Mouse (Mus musculus) cerebellum, adult 18-20 months (tissue): ENCODE results near the gene Apol6.
A peak's percentile ranks its signal among the peaks of the same experiment; 100 is the strongest.
"Not testable (repeated sequence)": the region's sequence is repeated elsewhere in the genome, so short reads cannot be mapped to it uniquely, and the experiment has no call there.

Experiments
- DNase-seq, 2 experiments: peaks; one replicate each; pipeline ENCODE4 v3.0.0; 2021

Gene Apol6

DNA sequence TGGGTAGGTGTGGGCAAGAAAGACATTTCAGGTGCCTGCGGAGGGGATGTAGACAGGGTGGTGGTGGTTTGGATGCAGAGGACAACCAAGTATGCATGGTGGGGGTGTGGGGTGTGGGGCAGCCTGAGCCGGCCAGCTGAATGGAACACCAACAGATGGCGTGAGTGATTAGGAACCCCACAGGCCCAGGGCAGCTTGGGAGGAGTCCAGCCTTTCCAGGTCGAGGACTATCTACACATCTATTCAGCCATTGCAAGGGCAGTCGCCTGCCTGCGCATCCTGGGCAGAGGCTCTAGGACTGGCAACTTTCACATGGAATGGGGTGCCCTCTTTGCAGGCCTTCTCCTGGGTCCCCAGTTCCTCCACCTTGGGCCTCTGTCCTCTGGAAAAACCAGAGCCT, 10.0 kb upstream of the Apol6 start:
- peak; percentile 86 to 91 for DNase-seq

DNA sequence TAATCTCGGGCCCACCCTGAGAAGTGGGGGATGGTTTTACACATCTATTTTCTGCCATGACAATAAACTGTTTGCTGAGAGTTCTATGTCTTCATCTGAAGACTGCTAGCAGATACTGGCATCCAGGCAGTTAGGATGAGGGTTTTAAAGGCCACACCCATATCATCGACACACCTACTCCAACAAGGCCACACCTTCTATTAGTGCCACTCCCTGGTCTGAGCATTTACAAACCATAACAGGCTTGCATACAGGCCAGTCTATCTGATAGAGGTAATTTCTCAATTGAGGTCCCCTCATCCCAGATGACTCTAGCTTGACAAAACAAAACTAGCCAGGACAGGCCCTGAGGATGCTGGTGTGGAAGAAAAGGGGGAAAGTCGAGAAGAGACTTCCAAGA, 8.9 kb upstream of the Apol6 start:
- no peak for DNase-seq

DNA sequence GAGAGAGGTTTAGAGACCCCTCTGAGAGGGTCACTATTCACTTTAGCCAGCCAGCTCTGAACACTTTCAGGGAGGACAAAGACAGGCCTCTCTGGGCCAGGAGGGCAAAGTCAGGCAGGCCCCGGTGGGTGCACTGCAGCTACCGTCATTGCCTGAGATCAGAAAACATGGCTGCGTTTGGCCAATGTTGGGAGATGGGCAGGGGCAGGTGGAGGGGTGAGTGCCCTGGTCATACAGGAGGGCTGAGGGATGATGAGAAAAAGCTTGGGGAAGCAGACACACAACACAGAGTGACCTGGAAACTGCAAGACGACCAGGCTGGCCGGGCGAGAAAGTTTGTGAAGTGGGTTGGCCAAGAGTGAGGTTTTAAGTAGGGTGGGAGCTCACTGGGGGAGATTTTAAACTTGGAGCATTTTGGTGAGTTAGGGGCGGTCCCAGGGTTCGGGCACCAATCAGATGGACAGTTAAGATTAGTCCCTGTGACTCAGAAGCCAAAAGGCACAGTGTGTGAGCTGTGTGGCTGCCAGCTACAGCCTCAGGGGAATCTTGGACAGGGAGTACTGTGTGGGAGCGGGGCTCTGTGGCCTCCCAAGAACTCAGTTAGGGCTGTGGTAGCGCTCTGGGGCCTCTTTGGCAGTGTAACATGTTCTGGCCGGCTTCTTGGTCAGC, 8.1 kb upstream of the Apol6 start:
- peak; percentile 47 to 52 for DNase-seq

DNA sequence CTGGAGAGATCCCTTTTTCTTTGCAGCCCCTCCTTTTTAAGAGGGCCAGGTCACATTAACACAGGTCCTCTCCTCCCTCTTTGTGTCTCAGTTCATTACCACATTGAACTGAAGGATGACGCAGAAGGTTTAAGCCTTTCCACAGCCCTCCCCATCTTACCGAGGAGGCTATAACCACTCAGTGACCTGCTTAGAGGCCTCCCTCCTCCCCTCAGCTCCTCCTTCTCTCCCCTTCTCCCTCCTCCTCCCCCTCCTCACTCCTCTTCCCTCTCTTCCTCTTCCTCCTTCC, 7.6 kb upstream of the Apol6 start:
- DNase-seq: no peak

DNA sequence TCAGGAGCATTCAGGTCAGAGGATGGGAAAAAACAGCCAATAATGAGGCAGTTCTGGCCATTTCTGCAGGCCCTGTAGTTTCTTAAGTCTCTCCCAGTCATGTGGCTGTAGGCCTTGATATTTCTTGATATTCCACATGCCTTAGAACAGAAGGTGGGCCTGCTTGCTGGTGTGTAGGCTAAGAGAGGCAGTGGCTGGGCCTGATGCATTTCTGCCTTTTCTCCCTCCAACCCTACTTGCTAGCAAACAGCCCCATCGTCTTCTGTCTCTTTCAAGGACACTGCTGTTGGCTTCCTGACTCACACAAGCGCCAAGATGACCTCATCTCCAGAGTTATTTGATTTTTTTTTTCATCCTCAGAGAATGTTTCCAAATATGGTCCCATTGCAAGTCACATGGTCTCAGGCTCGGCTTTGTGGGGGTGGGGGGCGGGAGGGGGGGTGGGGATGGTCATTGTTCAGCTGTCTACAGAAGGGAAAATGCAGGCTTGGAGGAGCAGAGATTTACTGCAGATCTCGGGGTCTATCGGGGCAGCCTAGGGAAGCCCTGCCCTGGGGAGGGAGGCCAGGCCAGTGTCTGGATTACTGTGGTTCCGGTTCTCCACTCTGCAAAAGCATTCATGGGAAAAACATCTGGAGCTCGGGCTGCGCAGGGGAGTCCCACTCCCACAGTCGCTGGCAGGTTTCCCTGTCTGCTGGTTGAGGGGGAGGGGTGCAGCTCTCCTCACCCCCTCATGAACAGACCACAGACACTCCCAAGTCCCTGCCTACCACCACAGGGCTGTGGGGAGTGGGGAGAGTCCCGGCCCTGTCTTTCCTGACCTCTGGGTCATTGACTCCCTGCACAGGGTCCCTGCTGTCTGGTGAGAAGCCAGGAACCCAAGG, 7.0 kb upstream of the Apol6 start:
- peak in 1 of 2 experiments; percentile 20 for DNase-seq

DNA sequence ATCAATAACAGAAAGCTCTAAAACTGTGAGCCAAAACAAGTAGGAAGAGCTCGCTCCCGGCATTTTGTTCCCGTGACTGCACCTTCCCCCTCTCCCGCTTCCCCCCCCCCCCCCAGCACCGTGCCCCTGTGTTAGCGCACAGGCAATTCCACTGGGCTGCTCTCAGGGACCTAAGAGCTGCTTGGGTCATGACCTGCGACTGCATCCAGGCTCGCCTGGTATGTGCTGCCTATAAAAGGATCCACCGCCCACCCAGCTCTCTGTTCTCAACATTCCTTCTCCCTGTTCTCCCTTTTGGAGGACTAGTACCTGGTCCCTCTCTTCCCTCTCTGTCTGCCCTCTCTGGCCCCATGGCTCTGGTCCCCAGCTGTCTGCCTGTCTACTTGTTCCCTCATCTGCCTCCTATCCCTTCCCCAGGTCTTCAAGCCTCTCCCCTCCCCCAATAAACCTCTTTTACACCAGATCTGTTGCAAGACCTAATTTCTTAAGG, 5.3 kb upstream of the Apol6 start:
- DNase-seq: no peak

DNA sequence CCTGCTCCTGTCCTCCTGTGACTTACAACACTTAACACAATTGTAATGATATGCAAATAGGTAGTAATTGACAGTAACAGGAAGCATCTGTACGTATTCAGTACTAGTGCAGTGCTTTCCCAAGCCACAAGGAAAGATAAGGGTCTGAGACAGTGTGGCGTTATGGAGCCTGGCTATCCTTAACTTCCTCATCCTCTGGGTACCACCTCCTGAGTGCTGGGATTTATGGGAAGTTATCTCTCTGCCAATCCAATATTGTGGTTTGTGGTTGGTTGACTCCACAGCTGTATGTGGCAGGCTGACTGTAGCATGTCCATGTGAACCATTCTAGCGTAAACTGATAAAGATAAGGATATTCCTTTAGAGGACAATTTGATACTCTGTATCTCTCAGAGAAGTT, 3.7 kb upstream of the Apol6 start:
- no peak for DNase-seq

DNA sequence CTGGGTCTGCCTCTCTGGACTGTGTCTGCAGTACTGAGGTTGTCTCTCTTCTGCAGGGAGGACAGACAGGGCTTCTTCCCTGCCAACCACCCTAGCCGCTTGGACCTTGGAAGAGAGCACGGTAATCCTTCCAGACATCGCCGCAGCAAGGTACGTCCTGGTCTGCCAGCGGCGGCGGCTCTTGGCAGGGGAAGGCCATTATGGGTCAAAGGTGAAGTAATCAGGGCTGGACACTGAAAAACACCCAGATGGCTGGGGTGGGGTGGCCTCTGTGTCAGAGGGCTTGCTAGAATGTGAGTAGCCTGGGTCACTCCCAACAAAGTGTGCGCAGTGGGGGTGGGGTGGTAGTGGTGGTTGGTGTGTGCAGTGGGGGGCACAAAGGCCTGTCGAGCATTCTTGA, 1.1 kb downstream of the Apol6 start:
- no peak for DNase-seq

DNA sequence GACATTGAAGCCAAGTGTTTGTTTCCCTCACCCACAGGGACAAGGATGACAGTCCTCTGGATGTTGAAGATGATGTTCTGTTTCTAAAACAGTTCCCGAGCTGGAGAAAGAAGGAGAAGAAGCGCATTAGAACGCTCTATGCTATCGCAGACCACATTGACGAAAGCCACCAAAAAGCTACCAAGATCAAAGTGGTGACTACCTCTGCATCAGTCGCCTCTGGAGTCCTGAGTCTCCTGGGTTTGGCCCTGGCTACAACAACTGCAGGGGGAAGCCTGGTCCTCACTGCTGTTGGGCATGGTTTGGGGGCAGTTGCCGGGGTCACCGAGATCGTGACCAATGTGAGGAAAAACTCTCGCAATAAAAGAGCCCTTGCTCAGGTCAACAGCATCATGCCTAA, 6.0 kb downstream of the Apol6 start, which contains the start of gene Mb:
Gene Mb, minus strand, starts transcription at position 101 of the 400 bp plus-strand sequence.
- no peak for DNase-seq

DNA sequence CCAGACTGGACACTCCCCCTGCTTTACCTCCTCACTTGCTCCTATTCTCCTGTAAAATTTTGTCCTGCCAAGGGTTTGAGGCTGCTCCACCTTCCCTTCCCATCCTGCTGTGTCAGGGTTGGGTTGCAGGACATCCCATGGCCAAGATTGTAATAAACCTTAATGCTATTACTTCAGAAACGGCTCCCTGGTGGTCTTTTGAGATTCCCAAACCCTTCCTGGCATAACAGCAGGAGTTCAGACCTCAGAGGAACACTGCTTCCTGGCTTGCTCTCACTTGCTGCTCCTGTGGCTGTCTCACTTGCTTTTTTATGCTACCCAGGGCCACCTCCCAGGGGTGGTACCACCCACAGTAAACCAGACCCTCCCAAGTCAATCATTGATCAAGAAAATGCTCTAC, 7.6 kb downstream of the Apol6 start:
- no peak for DNase-seq

DNA sequence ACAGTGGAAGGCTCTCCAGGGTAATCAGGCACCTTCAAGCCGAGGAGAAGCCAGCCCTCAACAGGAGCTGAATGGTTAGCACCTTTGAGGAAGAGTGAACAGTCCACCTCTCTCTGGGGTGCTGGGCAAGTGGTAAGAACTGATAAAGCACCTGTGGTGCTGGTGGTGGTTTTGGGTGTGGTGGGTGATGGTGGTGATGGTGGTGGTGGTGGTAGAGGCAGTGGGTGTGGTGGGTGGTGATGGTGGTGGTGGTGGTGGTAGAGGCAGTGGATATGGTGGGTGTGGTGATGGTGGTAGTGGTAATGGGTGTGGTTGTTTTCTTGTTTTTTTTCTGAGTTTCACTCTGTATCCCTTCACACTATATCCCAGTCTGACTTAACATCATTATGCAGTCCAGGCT, 8.5 kb downstream of the Apol6 start:
- no peak for DNase-seq

DNA sequence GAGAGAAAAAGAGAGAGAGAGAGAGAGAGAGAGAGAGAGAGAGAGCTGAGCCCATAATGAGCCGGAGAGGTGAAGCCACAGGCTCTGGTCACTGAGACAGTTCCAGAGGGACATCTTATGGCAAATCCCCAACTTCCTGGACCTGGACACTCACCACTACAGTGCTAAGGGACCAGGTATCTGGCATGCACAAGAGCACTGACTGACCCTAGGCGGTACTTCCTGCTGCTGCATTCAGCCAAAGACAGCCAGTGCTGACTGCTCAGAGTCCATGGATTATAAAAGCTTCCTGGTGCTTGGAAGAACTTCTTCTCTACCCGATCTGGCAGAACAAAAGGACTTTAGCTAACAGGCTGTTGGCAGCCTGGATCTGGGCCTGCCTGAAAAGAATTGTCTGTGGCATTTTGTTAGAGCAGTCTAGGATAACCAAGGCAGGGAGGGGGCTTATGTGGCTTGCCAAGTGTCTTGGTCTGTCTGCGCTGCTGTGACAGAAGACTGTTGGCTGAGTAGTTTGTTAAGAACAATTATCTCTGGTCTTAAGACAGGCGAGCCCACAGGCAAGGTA, 10.2 kb downstream of the Apol6 start:
- DNase-seq: no peak

DNA sequence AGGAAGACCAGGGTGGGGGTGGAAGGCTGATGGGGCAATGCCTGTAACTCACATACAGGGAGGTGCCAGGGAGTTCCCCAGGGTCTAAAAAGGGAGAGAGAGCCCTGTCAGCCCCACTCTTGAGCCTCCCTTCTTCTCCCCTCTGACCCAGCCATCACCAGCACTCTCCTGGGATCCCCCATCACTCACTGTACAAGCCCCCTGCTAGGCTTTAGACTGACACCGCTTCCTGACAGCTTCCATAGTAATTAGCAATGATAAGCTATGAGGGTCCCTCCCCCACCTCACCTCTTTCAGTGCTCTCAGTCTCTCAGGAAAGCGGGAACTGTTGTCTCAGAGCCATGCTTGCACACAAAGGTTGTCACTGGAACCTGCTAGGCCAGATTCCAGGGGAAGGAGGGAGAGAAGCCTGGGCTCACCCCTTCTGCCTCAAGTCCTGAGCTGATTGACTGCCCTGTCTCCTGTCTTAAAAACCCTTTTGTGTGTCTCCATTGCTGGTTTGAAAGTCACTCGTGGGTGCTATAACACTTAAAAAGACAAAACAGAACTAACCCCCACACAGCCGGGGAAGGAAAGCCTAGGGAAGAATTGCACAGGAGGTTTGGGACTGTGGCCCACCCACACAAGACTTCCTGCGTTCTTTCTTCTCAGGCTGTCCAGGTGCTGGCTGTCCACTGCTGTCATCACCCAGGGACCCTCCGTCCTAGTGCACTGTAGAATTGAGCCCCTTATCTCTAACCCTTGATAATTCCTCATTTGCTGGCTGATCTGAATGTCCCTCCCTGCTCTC, 11.7 kb downstream of the Apol6 start:
- DNase-seq: no peak

DNA sequence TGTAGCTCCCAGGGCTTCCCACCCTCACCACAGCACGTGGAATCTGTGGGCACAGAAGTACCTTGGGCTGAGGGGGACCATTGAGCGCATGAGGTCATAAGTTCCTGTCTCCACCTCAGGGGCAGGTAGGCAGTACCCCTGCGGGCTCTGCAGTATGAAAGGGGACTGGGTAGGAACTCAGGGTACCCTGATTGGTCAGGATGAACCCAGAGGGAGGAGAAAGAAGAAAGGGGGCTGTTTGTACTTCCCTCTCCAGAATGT, 12.2 kb downstream of the Apol6 start:
- no peak for DNase-seq

DNA sequence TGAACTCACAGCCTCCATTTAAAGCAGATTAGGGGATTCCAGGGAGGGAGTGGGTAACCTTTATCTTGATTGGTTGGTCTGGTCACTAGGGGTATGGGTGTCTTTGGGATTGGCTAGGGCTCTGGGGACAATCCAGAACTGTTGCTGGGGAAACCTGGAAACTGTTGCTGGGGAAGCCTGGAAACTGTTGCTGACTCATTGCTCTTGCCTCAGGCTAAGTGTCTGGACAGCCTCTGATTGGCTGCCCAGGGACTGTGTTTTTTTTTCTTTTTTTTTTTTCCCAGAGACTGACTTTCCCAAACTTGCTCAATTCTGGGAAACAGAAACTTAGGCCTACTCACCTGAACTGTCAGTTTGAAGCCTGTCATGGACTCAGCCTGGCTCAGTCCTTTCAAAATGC, 14.0 kb downstream of the Apol6 start:
- no peak for DNase-seq

DNA sequence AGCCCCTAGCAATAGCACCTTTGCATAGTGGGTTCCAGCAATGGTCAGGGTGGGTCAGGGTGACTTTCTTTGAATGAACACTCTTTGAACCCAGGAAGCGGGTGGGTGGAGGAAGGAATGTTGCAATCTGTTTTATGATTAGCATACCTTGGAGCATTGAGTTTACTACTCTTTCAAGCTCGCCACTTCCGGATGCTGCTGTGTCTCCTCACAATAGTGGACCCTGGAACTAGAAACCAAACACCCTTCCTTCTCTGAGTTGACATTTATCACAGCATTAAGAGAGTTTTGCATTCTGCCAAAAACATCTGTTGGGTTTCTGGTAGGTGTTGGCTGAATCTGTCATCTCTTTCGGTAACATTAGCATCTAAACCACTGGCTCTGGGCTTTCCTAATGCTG, 14.9 kb downstream of the Apol6 start:
- DNase-seq: not testable (repeated sequence)

DNA sequence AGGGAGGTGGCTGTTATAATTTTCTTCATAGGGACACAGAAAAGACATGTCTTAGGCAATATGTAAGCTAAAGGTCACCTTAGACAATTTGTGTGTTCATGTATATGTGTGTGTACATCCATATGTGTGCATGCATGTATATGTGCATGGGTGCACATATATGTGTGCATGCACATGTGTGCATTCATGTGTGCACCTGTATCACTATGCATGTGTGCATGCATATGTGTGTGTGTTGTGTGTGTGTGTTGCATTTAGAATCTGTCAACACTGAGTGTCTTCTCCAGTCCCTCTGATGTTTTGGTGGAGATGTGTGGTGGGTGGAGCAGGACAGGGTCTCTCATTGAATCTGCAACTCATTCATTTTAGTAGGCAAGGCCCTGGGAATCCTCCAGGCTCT, 18.2 kb downstream of the Apol6 start:
- DNase-seq: no peak

DNA sequence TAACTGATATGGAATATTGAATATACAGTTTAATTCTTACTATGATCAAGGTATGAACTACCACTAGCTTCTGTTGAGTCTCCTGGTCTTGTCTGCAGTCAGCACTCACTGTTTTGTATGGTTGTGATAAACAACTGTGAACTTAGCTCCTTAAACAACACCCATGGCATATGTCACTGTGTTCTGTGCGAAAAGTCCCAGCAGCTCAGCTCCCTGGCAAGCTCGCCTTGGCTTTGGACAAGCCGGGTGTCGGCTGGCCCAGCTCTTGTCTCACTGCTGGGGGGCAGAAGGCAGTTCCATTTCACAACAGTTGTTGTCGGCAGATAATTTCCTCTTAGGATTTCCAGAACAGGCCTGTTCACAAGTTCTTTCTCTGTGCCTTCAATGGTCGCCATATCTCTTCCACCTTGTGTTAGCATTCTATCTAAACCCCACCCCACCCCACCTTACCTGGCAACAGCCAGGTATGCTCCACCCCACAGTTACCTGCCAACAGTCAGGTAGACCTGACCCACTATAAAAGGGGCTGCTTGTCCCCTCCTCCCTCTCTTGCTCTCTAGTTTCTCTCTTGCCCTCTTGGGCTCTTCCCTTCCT, 20.8 kb downstream of the Apol6 start:
- DNase-seq: no peak

DNA sequence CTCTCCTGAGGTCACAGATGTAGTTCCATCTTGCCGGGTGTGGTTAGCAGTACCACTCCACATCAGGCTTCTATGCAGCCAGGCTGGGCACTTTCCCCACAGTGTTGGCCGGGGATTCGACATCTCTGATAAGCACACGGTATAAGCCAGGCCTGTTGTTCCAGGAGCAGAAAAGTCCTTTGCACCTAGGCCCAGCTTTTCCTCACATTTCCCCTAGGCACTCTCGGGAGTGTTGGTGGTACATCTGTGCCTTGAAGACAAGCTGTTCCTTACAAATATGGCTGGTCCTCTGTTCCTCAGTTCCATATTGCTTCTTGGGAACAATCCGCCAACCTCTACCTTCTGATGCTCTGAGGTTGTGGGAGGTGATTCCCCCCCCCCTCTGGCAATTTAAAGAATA, 21.7 kb downstream of the Apol6 start:
- DNase-seq: no peak

DNA sequence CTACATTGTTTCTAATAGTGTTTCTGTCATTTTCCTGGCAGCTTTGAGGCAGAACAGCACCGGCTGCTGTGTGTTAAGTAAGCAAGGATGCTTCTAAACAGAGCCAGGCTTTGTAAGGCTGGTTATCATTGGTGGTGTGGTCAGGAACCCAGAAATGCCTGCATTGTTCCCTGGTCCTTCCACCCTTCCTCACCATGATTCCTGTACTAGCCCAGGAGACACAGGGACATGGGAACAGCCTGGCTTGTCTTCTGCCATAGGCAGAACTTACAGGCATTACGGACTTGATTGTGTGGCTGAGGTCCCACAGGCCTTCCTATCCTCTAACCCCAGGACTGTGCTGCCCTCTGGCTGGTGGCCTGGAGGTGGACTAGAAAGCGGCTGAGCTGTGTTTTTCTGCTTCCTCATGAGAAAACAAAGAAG, 23.9 kb downstream of the Apol6 start:
- peak in 1 of 2 experiments; percentile 32 for DNase-seq

DNA sequence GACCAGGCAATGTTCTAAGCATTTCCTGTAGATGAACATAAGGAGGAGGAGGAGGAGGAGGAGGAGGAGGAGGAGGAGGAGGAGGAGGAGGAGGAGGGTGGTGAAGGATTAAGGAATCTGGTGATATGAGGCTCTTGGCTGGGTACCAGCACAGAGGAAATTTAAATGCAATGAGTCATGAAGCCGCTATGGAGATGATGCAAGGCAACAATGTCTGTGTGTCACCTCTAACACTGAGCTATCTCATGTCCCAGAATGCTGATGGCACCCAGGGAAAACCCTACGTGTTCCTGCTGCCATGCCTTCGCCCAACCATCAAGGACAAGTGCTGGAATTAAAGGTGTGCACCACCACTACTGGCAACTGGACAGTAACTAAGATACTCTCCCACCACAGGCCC, 24.5 kb downstream of the Apol6 start:
- no peak for DNase-seq

DNA sequence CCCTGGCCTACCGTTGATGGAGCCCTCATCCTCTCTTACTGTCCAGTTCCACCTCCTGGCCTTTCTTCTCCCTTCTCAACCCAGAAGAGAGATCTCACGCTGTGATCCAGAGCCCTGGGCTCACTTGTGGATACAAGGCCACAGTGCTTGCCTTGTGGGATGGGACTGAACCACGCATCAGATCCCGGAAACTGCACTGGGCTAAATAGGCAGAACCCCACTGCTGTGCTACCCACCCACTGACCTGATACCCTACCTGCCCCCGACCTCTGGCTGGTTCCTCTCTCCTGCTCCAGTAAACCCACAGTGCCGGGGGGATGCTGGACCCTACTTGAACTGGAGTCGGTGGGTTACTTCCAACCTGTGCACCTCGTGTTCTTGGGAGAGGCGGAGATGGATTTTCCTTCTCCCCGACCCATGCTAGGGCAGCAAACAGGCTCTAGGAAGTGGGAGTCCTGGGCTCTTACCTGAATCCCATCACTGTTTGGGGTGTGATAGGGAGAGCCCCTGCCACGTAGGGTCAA, 26.3 kb downstream of the Apol6 start:
- DNase-seq: no peak

DNA sequence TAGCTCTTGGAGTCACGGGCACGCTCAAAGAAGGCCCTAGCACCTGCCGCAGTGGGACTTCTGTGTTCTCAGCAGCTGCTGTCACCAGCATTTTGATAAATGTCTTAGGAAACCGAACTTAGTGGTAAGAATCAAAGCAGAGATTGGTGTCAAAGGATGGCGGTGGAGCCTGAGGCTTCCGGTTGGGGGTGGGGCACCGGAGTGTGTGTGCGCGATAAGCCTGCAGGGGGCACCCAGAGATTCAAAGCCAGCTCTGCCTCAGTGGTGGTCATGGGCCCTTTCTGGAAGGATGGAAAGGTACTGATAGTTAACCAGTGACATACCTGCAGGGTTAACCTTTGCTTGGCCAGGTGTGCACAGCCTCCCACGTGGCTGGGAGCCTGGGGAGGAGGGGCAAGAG, 27.0 kb downstream of the Apol6 start:
- DNase-seq: peak in 1 of 2 experiments; percentile 12
